Mouse (Mus musculus) inflammation-experienced regulatory T-cells, adult 16 weeks (primary cell): Measurements from ENCODE around the gene Tdgf1. TPM values are rescaled to one million over a fixed set of nuclear protein-coding genes. Genes with fewer than 3 reads are reported as not detected.

Experiments
- polyA plus RNA-seq: library from polyadenylated mRNA; unstranded; fragments of 100-300 nt; shearing (Covaris generic); gene quantifications from one replicate; pipeline ENCODE4 v1.2.1, GENCODE M21; 2017

The Tdgf1 gene
- 1.5 TPM for polyA plus RNA-seq

DNA sequence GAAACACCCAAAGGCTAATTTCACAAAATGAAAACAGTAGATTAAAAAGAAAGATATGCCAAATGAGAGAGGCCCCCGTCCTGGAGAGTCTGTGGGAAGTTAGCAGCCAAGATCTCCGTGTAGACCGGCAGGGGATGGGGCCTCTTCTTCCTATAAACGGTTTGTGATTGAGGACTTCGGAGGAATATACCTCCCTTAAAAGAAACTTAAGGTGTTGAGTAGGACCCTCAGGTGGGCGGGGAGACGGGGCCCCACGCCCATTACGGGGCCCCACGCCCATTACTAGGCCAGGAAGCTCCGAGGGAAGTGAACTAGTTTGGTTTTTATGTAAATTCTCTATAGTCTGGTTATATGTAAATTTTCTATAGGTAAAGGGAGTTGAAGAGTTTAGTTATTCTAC is at the start of gene Tdgf1:
Gene Tdgf1 (minus strand): TSS at position 233 of the 400 bp plus-strand sequence.

GRCm38 (mm10) chr9:110990204-110990603 is 44.2 kb upstream of the Tdgf1 start, which contains the start of gene Rtp3:
TSS of gene Rtp3 (minus strand) at chr9:110990583.

DNA sequence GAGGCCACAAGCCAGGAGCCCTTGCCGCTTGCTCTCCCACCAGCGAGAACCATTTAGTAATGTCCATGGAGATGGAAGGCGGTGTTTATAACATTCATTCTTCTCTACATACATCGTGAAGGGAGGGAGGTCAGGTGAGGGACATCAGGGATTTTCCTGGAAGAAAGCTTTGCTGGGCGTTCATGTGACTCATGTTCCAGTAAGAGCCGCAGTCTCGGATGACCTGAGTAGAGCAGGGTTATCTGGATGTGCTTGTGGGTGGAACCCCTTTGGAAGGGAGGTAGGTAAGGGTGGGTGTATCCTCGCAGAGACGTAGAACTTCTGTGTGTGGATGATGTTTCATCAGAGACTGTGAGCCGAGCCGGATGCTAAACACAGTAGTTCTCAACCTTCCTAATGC is 5.4 kb upstream of the Tdgf1 start, which contains the start of gene Lrrc2:
Gene Lrrc2 (plus strand): TSS at position 149 of the 400 bp plus-strand sequence.

GRCm38 (mm10) chr9:110916786-110917185 is 29.2 kb downstream of the Tdgf1 start, which contains the start of gene Fam240a:
TSS of gene Fam240a (minus strand) at chr9:110916861.

Other genes with a start within 250 kb of the Tdgf1 start
- not detected for gene Myl3, start 204.3 kb downstream of the Tdgf1 start, polyA plus RNA-seq
- not detected for gene Pth1r, start 199.0 kb downstream of the Tdgf1 start, polyA plus RNA-seq
- not detected for gene Prss42, start 148.0 kb downstream of the Tdgf1 start, polyA plus RNA-seq
- not detected for gene Prss44, start 132.2 kb downstream of the Tdgf1 start, polyA plus RNA-seq
- gene Prss43, start 119.5 kb downstream of the Tdgf1 start, polyA plus RNA-seq: not detected
- not detected for gene Prss45, start 111.6 kb downstream of the Tdgf1 start, polyA plus RNA-seq
- not detected for gene Prss46, start 101.7 kb downstream of the Tdgf1 start, polyA plus RNA-seq
- gene Prss50, start 88.2 kb downstream of the Tdgf1 start, polyA plus RNA-seq: 0.60 TPM
- 40.7 TPM for gene Als2cl, start 66.3 kb downstream of the Tdgf1 start, polyA plus RNA-seq
- 4.4 TPM for gene Tmie, start 66.0 kb downstream of the Tdgf1 start, polyA plus RNA-seq
- not detected for gene Fam240a, start 29.3 kb downstream of the Tdgf1 start, polyA plus RNA-seq
- not detected for gene Lrrc2, start 5.4 kb upstream of the Tdgf1 start, polyA plus RNA-seq
- not detected for gene Rtp3, start 44.4 kb upstream of the Tdgf1 start, polyA plus RNA-seq
- 0.21 TPM for gene Ltf, start 73.1 kb upstream of the Tdgf1 start, polyA plus RNA-seq
- 20.8 TPM for gene Ccrl2, start 111.4 kb upstream of the Tdgf1 start, polyA plus RNA-seq
- 11.3 TPM for gene Lrrfip2, start 171.4 kb upstream of the Tdgf1 start, polyA plus RNA-seq